Mouse (Mus musculus) stomach, embryonic 14.5 days (tissue): Measurements from ENCODE around the gene Tph1. TPM values are rescaled to one million over a fixed set of nuclear protein-coding genes. Genes with fewer than 3 reads are reported as not detected.

Source experiments
- ATAC-seq: fragments of 200-750 bp; cut with Nextera tagmentation; 2 replicates; pipeline ENCODE4 v1.8.0; 2017; ENCODE audit warnings: low read depth, moderate TSS enrichment; ENCODE audit not compliant: insufficient number of reproducible peaks, insufficient read depth, low FRiP score
- H3K27ac ChIP-seq: fragments of 300-500 bp; sonication (generic); 2 replicates; pipeline ENCODE4 v1.5.1; 2014; ENCODE audit warnings: mild to moderate bottlenecking, low read length, moderate library complexity, mixed read lengths
- H3K27me3 ChIP-seq: fragments of 300-500 bp; sonication (generic); 2 replicates; pipeline ENCODE4 v1.6.1; 2014; ENCODE audit warnings: low read length, control low read depth, mixed read lengths; ENCODE audit not compliant: control insufficient read depth, insufficient read depth
- H3K36me3 ChIP-seq: fragments of 300-500 bp; sonication (generic); 2 replicates; pipeline ENCODE4 v1.6.1; 2014; ENCODE audit warnings: mild to moderate bottlenecking, control low read depth, low read length, moderate library complexity, mixed read lengths; ENCODE audit not compliant: control insufficient read depth, insufficient read depth
- H3K4me1 ChIP-seq: fragments of 300-500 bp; sonication (generic); 2 replicates; pipeline ENCODE4 v1.6.1; 2014; ENCODE audit warnings: low read length, control low read depth, mixed read lengths; ENCODE audit not compliant: control insufficient read depth, insufficient read depth
- H3K4me2 ChIP-seq: fragments of 300-500 bp; sonication (generic); replicated peaks from 2 replicates; pipeline ENCODE4 v1.6.1; 2014; ENCODE audit warnings: low read depth, low read length, control low read depth
- H3K4me3 ChIP-seq: fragments of 300-500 bp; sonication (generic); 2 replicates; pipeline ENCODE4 v1.5.1; 2014; ENCODE audit warnings: low read depth, low read length, control low read depth
- H3K9ac ChIP-seq: fragments of 300-500 bp; sonication (generic); replicated peaks from 2 replicates; pipeline ENCODE4 v1.6.1; 2014; ENCODE audit warnings: low read depth, mild to moderate bottlenecking, control low read depth, low read length, moderate library complexity, mixed read lengths
- H3K9me3 ChIP-seq: fragments of 300-500 bp; sonication (generic); 2 replicates; pipeline ENCODE4 v1.6.1; 2016; ENCODE audit warnings: low read depth, low read length, control low read depth; ENCODE audit not compliant: control insufficient read depth
- WGBS: fragments of 180-500 bp; shearing (Covaris S2); extraction: QIAGEN DNeasy Blood & Tissue Kit; methylation state at CpG from one replicate; pipeline ENCODE4 v1.1.7; 2014; 5-methylcytosine and 5-hydroxymethylcytosine counted together
- polyA plus RNA-seq: library from polyadenylated mRNA; unstranded; fragments of >200 nt; fragmentation: Nextera tagmentation; extraction: Ambion mirVana; gene quantifications from 2 replicates; pipeline ENCODE4 v1.2.1, GENCODE M21; 2014

The Tph1 gene
- polyA plus RNA-seq, 1 experiment from 2014 or later, result not detected

- H3K36me3 ChIP-seq, result no peaks in the 10 kb centered on the region; the same call in 1 of the 2 replicates
- no peak overlapping the region for H3K4me2 ChIP-seq
- no peaks in the 10 kb centered on the region for H3K4me1 ChIP-seq
- no peak for ATAC-seq
- no peak overlapping the region for H3K27ac ChIP-seq
- H3K9me3 ChIP-seq, result no peaks in the 10 kb centered on the region
- 77% methylated on average over 7 of the region's 7 CpGs for WGBS
- no peak overlapping the region for H3K9ac ChIP-seq
- H3K4me3 ChIP-seq, result no peak overlapping the region
- H3K27me3 ChIP-seq, result no peaks in the 10 kb centered on the region
These were observed 65.8 kb downstream of the Tph1 start for GRCm38 (mm10) chr7:46606391-46607030.

GRCm38 (mm10) chr7:46603051-46603450 is 69.3 kb downstream of the Tph1 start:
- Histone ChIP-seq H3K27ac (no peak overlapping the region), H3K4me1 (no peaks in the 10 kb centered on the region), H3K4me3 (no peak overlapping the region), H3K27me3 (no peaks in the 10 kb centered on the region), H3K9me3 (no peaks in the 10 kb centered on the region), H3K9ac (no peak overlapping the region), H3K36me3 (no peaks in the 10 kb centered on the region; the same call in 1 of the 2 replicates), H3K4me2 (no peak overlapping the region)
- no peak for ATAC-seq
- 87% methylated on average over 7 of the region's 7 CpGs for WGBS

GRCm38 (mm10) chr7:46602079-46602478 is 70.3 kb downstream of the Tph1 start:
- 59% methylated on average over 4 of the region's 4 CpGs for WGBS
- Histone ChIP-seq H3K4me2 (no peak overlapping the region), H3K27me3 (no peaks in the 10 kb centered on the region), H3K9me3 (no peaks in the 10 kb centered on the region), H3K9ac (no peak overlapping the region), H3K4me3 (no peak overlapping the region), H3K4me1 (no peaks in the 10 kb centered on the region), H3K27ac (no peak overlapping the region), H3K36me3 (no peaks in the 10 kb centered on the region; the same call in 1 of the 2 replicates)
- ATAC-seq, result no peak

GRCm38 (mm10) chr7:46601097-46601496 is 71.2 kb downstream of the Tph1 start:
- H3K4me2 ChIP-seq, result no peak overlapping the region
- no peak overlapping the region for H3K9ac ChIP-seq
- ATAC-seq, result no peak
- no peak overlapping the region for H3K4me3 ChIP-seq
- H3K9me3 ChIP-seq, result no peaks in the 10 kb centered on the region
- no peaks in the 10 kb centered on the region; the same call in 1 of the 2 replicates for H3K36me3 ChIP-seq
- no peak overlapping the region for H3K27ac ChIP-seq
- H3K27me3 ChIP-seq, result no peaks in the 10 kb centered on the region
- H3K4me1 ChIP-seq, result no peaks in the 10 kb centered on the region
- WGBS, result 62% methylated on average over 5 of the region's 5 CpGs

- Histone ChIP-seq H3K4me3 (no peak overlapping the region), H3K9ac (no peak overlapping the region), H3K36me3 (no peaks in the 10 kb centered on the region), H3K4me2 (no peak overlapping the region), H3K9me3 (no peaks in the 10 kb centered on the region), H3K27me3 (no peaks in the 10 kb centered on the region), H3K4me1 (no peaks in the 10 kb centered on the region), H3K27ac (no peak overlapping the region)
- no peak for ATAC-seq
- WGBS, result 95% methylated on average over 2 of the region's 2 CpGs
These were observed 75.3 kb downstream of the Tph1 start for GRCm38 (mm10) chr7:46597006-46597405.

Other genes with a start within 250 kb of the Tph1 start
- gene Sergef, start 32.7 kb downstream of the Tph1 start, polyA plus RNA-seq, result 17.6 and 18.4 TPM in 2 replicates
- 35.1 and 37.8 TPM in 2 replicates for gene Saal1, start 38.1 kb upstream of the Tph1 start, polyA plus RNA-seq
- 0.77 TPM in 1 of 2 replicates, not detected in the other for gene Saa3, start 43.2 kb upstream of the Tph1 start, polyA plus RNA-seq
- not detected in 2 replicates for gene Saa4, start 60.1 kb upstream of the Tph1 start, polyA plus RNA-seq
- 0.59 and 1.2 TPM in 2 replicates for gene Saa1, start 70.4 kb upstream of the Tph1 start, polyA plus RNA-seq
- not detected in 2 replicates for gene Saa2, start 79.3 kb upstream of the Tph1 start, polyA plus RNA-seq
- 23.6 and 24.3 TPM in 2 replicates for gene Hps5, start 123.5 kb upstream of the Tph1 start, polyA plus RNA-seq
- gene Gtf2h1, start 123.6 kb upstream of the Tph1 start, polyA plus RNA-seq, result 40.8 and 47.8 TPM in 2 replicates
- 1,645 and 1,742 TPM in 2 replicates for gene Ldha, start 168.9 kb upstream of the Tph1 start, polyA plus RNA-seq
- 0.24 TPM in 1 of 2 replicates, not detected in the other for gene Ldhc, start 188.7 kb upstream of the Tph1 start, polyA plus RNA-seq
- 169 and 179 TPM in 2 replicates for gene Tsg101, start 247.4 kb upstream of the Tph1 start, polyA plus RNA-seq